Mouse (Mus musculus): ENCODE results near the gene Rps21. TPM values are rescaled to one million over a fixed set of nuclear protein-coding genes. Genes with fewer than 3 reads are reported as not detected.
A peak's percentile ranks its signal among the peaks of the same experiment; 100 is the strongest.

The Rps21 gene
- polyA plus RNA-seq (2015; fragmentation: Nextera tagmentation; extraction: Ambion mirVana) = 516 and 531 TPM in 2 replicates

DNA sequence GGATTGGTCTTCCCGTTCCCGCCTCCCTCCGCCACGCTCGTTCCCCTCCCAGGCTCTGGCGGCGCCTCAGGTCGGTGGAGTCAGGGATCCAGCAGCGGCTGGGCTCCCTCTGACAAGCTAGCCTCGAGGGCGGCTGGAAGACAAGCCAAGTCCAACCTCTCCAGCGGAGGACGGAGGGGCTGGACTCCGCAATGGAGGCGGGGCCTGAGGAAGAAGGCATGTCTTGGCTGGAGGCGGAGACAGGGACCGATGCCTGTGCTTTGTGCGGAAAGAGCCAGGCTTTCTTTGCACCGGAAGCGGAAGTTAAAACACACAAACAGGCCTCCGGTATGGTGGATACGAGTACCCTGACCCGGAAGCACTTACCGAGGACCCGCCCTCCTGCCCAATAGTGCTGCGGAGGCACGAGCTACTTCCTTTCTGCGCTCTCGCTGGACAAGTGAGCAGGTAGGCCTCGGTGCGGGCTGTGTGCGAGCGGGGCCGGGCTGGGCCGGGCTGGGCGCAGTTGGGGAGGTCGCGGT lies at the start of gene Rps21:
Gene Rps21, plus strand, starts transcription at position 377 of the 521 bp plus-strand sequence.
- peaks cover 21% of the 10 kb centered on the region for H3K36me3 ChIP-seq
- H3K4me2 ChIP-seq = peak within 1 kb of the TSS; percentile 90
- peak within 1 kb of the TSS; percentile 92 for H3K9ac ChIP-seq
- peaks cover 11% of the 10 kb centered on the region for H3K4me1 ChIP-seq
- H3K27me3 ChIP-seq (replicated peaks) = no peaks in the 10 kb centered on the region
- H3K4me3 ChIP-seq (replicated peaks) = peak within 1 kb of the TSS; percentile 80
- peak within 1 kb of the TSS; percentile 94 for H3K27ac ChIP-seq
- WGBS = under 1% methylated on average over 38 of the region's 38 CpGs
- H3K9me3 ChIP-seq = no peaks in the 10 kb centered on the region
- ATAC-seq (ENCODE audit: insufficient read depth, low FRiP score, low read depth) = peak; percentile 97

DNA sequence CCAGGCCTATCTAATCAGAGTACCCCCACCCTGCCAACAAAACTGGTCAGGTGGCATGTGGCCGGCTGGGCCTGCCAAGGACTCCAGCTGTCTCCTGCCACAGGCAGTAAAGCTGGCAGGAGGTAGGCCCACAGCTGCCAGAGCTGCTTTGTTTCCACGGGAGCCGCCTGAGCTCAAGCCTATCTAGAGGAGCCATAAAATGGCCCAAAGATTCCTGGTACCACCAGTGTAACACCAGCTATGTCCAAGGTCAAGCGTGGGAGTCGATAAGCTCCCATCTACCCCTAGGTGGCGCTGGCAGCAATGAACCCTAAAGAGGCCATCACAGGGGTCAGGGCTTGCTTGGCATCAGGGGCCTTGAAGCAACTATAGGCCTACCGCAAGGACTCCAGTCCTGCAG lies 49.3 kb upstream of the Rps21 start:
- no peaks in the 10 kb centered on the region for H3K27me3 ChIP-seq (replicated peaks)
- peaks cover 9% of the 10 kb centered on the region; the same call in 1 of the 2 replicates for H3K36me3 ChIP-seq
- H3K4me3 ChIP-seq (replicated peaks) = no peak overlapping the region
- peak; percentile 13; the same call in 1 of the 2 replicates for ATAC-seq (ENCODE audit: insufficient read depth, low FRiP score, low read depth)
- H3K9ac ChIP-seq = no peak overlapping the region
- H3K4me2 ChIP-seq = no peak overlapping the region
- WGBS = 64% methylated on average over 7 of the region's 7 CpGs
- H3K4me1 ChIP-seq = no peaks in the 10 kb centered on the region
- H3K27ac ChIP-seq = 0 out of 2 replicates have a peak overlapping the region, but pooled peaks have one; percentile 8
- H3K9me3 ChIP-seq = no peaks in the 10 kb centered on the region

- Histone ChIP-seq H3K4me3 (replicated peaks) (no peak overlapping the region), H3K36me3 (peaks cover 9% of the 10 kb centered on the region; the same call in 1 of the 2 replicates), H3K9me3 (no peaks in the 10 kb centered on the region), H3K27ac (no peak overlapping the region), H3K4me2 (no peak overlapping the region), H3K9ac (no peak overlapping the region), H3K4me1 (no peaks in the 10 kb centered on the region), H3K27me3 (replicated peaks) (no peaks in the 10 kb centered on the region)
- no peak for ATAC-seq (ENCODE audit: insufficient read depth, low FRiP score, low read depth)
- 94% methylated on average over 1 of the region's 1 CpGs for WGBS
Observed at GRCm38 (mm10) chr2:180208976-180209375, 48.2 kb upstream of the Rps21 start.

DNA sequence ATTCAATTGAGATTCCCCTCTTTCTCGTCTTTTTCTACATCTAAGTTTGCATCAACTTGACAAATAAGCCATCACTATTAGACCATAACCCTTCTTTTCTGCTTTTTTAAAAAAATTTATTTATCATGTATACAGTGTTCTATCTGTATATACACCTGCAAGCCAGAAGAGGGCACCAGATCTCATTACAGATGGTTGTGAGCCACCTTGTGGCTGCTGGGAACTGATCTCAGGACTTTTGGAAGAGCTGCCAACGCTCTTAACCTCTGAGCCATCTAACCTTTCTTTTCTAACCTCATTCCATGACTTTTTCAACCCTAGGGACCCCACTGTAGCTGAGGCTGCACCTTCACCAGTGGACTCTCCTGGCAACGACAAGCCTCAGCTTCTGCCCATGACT lies 44.9 kb upstream of the Rps21 start:
- WGBS = 84% methylated on average over 3 of the region's 3 CpGs
- H3K36me3 ChIP-seq = no peaks in the 10 kb centered on the region
- H3K4me3 ChIP-seq (replicated peaks) = no peak overlapping the region
- no peak overlapping the region for H3K9ac ChIP-seq
- ATAC-seq (ENCODE audit: insufficient read depth, low FRiP score, low read depth) = no peak
- no peaks in the 10 kb centered on the region for H3K27me3 ChIP-seq (replicated peaks)
- H3K4me2 ChIP-seq = no peak overlapping the region
- no peak overlapping the region for H3K27ac ChIP-seq
- H3K9me3 ChIP-seq = no peaks in the 10 kb centered on the region
- H3K4me1 ChIP-seq = peaks cover 31% of the 10 kb centered on the region

GRCm38 (mm10) chr2:180214352-180214978 lies 42.7 kb upstream of the Rps21 start:
- no peak for ATAC-seq (ENCODE audit: insufficient read depth, low FRiP score, low read depth)
- Histone ChIP-seq H3K9me3 (no peaks in the 10 kb centered on the region), H3K27ac (peak overlapping the region; percentile 49), H3K27me3 (replicated peaks) (no peaks in the 10 kb centered on the region), H3K4me3 (replicated peaks) (no peak overlapping the region), H3K9ac (no peak overlapping the region), H3K4me2 (0 out of 2 replicates have a peak overlapping the region, but pooled peaks have one; percentile 16), H3K36me3 (no peaks in the 10 kb centered on the region), H3K4me1 (peaks cover 45% of the 10 kb centered on the region)
- 50% methylated on average over 4 of the region's 4 CpGs for WGBS

- Histone ChIP-seq H3K36me3 (no peaks in the 10 kb centered on the region), H3K4me2 (peak overlapping the region; percentile 16; the same call in 1 of the 2 replicates), H3K4me3 (replicated peaks) (no peak overlapping the region), H3K9me3 (no peaks in the 10 kb centered on the region), H3K27ac (peak overlapping the region; percentile 49), H3K4me1 (peaks cover 49% of the 10 kb centered on the region), H3K27me3 (replicated peaks) (no peaks in the 10 kb centered on the region), H3K9ac (no peak overlapping the region)
- 30% methylated on average over 8 of the region's 8 CpGs for WGBS
- no peak for ATAC-seq (ENCODE audit: insufficient read depth, low FRiP score, low read depth)
Observed at GRCm38 (mm10) chr2:180215011-180215461, 42.1 kb upstream of the Rps21 start.

- H3K36me3 ChIP-seq = no peaks in the 10 kb centered on the region
- H3K4me1 ChIP-seq = peaks cover 55% of the 10 kb centered on the region
- 59% methylated on average over 6 of the region's 6 CpGs for WGBS
- peak overlapping the region; percentile 49 for H3K27ac ChIP-seq
- H3K9me3 ChIP-seq = no peaks in the 10 kb centered on the region
- H3K4me2 ChIP-seq = no peak overlapping the region
- H3K27me3 ChIP-seq (replicated peaks) = no peaks in the 10 kb centered on the region
- H3K9ac ChIP-seq = no peak overlapping the region
- no peak overlapping the region for H3K4me3 ChIP-seq (replicated peaks)
- peak; percentile 9; the same call in 1 of the 2 replicates for ATAC-seq (ENCODE audit: insufficient read depth, low FRiP score, low read depth)
Observed at GRCm38 (mm10) chr2:180215951-180216350, 41.2 kb upstream of the Rps21 start.

- no peaks in the 10 kb centered on the region for H3K9me3 ChIP-seq
- no peak overlapping the region for H3K4me3 ChIP-seq (replicated peaks)
- H3K4me1 ChIP-seq = peaks cover 62% of the 10 kb centered on the region
- no peak overlapping the region for H3K27ac ChIP-seq
- H3K36me3 ChIP-seq = no peaks in the 10 kb centered on the region
- no peak overlapping the region for H3K9ac ChIP-seq
- no peak for ATAC-seq (ENCODE audit: insufficient read depth, low FRiP score, low read depth)
- H3K27me3 ChIP-seq (replicated peaks) = no peaks in the 10 kb centered on the region
- no peak overlapping the region for H3K4me2 ChIP-seq
- WGBS = 24% methylated on average over 5 of the region's 5 CpGs
Observed at GRCm38 (mm10) chr2:180216921-180217320, 40.3 kb upstream of the Rps21 start.

DNA sequence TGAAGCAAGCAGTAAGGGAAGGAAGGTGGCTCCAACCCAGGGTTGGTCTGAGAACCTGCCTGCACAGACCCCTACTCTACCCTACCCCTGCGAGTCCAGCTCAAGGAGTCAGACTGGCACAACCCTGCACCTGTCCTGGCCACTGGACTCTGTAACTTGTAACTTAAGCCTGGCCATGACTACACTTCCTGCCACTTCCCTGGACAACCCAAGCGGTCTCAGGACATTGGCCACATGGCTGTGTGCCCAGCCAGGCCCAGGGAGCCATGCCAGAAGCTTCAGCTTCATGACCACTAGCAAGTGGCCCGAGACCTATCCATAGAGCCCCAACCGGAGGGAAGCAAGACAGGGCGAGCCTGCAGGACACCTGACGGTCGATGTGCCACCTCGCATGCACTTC lies 39.6 kb upstream of the Rps21 start:
- no peak overlapping the region for H3K9ac ChIP-seq
- peaks cover 69% of the 10 kb centered on the region for H3K4me1 ChIP-seq
- H3K27ac ChIP-seq = 0 out of 2 replicates have a peak overlapping the region, but pooled peaks have one; percentile 45

DNA sequence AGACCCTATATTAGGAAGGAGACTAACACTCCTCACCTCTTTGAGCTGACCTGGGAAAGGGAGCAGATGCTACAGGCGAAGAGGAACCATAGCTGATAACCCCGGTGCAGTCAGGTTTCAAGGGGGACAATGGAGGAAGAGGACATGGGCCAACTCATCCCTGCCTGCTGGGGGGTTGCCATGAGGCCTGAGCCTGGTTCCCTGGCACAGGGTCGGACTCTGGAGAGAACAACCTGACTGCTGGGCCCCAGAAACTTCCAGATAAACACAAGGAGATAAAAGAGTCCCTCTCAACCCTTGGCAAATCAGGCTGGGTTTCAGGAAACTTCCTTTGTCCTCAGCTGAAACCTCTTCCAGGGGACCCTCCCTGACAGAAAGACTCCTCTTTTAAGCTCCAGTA lies 38.9 kb upstream of the Rps21 start:
- WGBS = 57% methylated on average over 3 of the region's 3 CpGs
- Histone ChIP-seq H3K9me3 (no peaks in the 10 kb centered on the region), H3K27me3 (replicated peaks) (no peaks in the 10 kb centered on the region), H3K4me2 (no peak overlapping the region), H3K9ac (no peak overlapping the region), H3K4me3 (replicated peaks) (no peak overlapping the region), H3K36me3 (no peaks in the 10 kb centered on the region), H3K27ac (0 out of 2 replicates have a peak overlapping the region, but pooled peaks have one; percentile 45), H3K4me1 (peaks cover 75% of the 10 kb centered on the region)
- no peak for ATAC-seq (ENCODE audit: insufficient read depth, low FRiP score, low read depth)

More for the DNA sequence above, 39.6 kb upstream of the Rps21 start:
- WGBS = 83% methylated on average over 8 of the region's 8 CpGs
- no peak overlapping the region for H3K4me2 ChIP-seq
- H3K4me3 ChIP-seq (replicated peaks) = no peak overlapping the region
- H3K27me3 ChIP-seq (replicated peaks) = no peaks in the 10 kb centered on the region
- no peaks in the 10 kb centered on the region for H3K36me3 ChIP-seq
- no peak for ATAC-seq (ENCODE audit: insufficient read depth, low FRiP score, low read depth)
- H3K9me3 ChIP-seq = no peaks in the 10 kb centered on the region

GRCm38 (mm10) chr2:180218677-180219076 lies 38.5 kb upstream of the Rps21 start:
- Histone ChIP-seq H3K4me3 (replicated peaks) (no peak overlapping the region), H3K9me3 (no peaks in the 10 kb centered on the region), H3K4me2 (no peak overlapping the region), H3K36me3 (no peaks in the 10 kb centered on the region), H3K4me1 (peaks cover 80% of the 10 kb centered on the region), H3K27ac (peak overlapping the region; percentile 45; the same call in 1 of the 2 replicates), H3K9ac (no peak overlapping the region), H3K27me3 (replicated peaks) (no peaks in the 10 kb centered on the region)
- ATAC-seq (ENCODE audit: insufficient read depth, low FRiP score, low read depth) = no peak
- WGBS = 45% methylated on average over 5 of the region's 5 CpGs
